Mouse (Mus musculus) megakaryocyte, embryonic 14.5 days (primary cell): Measurements from ENCODE around the gene Wdr48. TPM values are rescaled to one million over a fixed set of nuclear protein-coding genes. Genes with fewer than 3 reads are reported as not detected.

Experiments used
- H3K27me3 ChIP-seq: replicated peaks from 2 replicates; pipeline ENCODE3; 2012; ENCODE audit warnings: inconsistent platforms
- H3K36me3 ChIP-seq: replicated peaks from 2 replicates; pipeline ENCODE3; 2012; ENCODE audit warnings: low read length, inconsistent platforms, mixed read lengths
- H3K4me1 ChIP-seq: 2 replicates; pipeline ENCODE4 v1.6.1; 2012; ENCODE audit warnings: inconsistent platforms
- H3K4me3 ChIP-seq: replicated peaks from 2 replicates; pipeline ENCODE3; 2012; ENCODE audit warnings: moderate library complexity, mild to moderate bottlenecking, inconsistent platforms
- H3K9me3 ChIP-seq: 2 replicates; pipeline ENCODE4 v1.6.1; 2012; ENCODE audit warnings: inconsistent platforms
- FLI1 ChIP-seq: IDR thresholded peaks from 2 replicates; pipeline ENCODE4 v1.6.1; 2012; ENCODE audit warnings: low read length, inconsistent platforms, mixed read lengths
- GATA1 ChIP-seq: IDR thresholded peaks from 3 replicates; pipeline ENCODE4 v1.6.1; 2012; ENCODE audit warnings: mixed read lengths, low read length, inconsistent platforms, borderline replicate concordance
- polyA plus RNA-seq: library from polyadenylated mRNA; stranded (reverse); fragments of >175 nt; gene quantifications from 2 replicates; pipeline ENCODE4 v1.2.3, GENCODE M21; 2012; ENCODE audit warnings: low replicate concordance; ENCODE audit not compliant: insufficient read depth

The Wdr48 gene
- polyA plus RNA-seq, 1 experiment: 9.9 TPM

- peaks cover 12% of the 10 kb centered on the region for H3K9me3 ChIP-seq
- peaks cover 4% of the 10 kb centered on the region for H3K36me3 ChIP-seq
- no peak overlapping the region for H3K4me3 ChIP-seq
- TF ChIP-seq FLI1 (no peak), GATA1 (no peak)
- peaks cover 1% of the 10 kb centered on the region for H3K27me3 ChIP-seq
- peaks cover 12% of the 10 kb centered on the region for H3K4me1 ChIP-seq
These were observed 5.2 kb upstream of the Wdr48 start for GRCm38 (mm10) chr9:119889446-119889845.

GRCm38 (mm10) chr9:119890692-119891091, 4.0 kb upstream of the Wdr48 start:
- TF ChIP-seq GATA1 (no peak), FLI1 (no peak)
- Histone ChIP-seq H3K36me3 (peaks cover 4% of the 10 kb centered on the region), H3K4me3 (no peak overlapping the region), H3K9me3 (peaks cover 12% of the 10 kb centered on the region), H3K4me1 (peaks cover 17% of the 10 kb centered on the region), H3K27me3 (peaks cover 1% of the 10 kb centered on the region)

GRCm38 (mm10) chr9:119893881-119894280, 797 bp upstream of the Wdr48 start:
- Histone ChIP-seq H3K36me3 (peaks cover 19% of the 10 kb centered on the region), H3K9me3 (peaks cover 12% of the 10 kb centered on the region), H3K27me3 (no peaks in the 10 kb centered on the region), H3K4me3 (peak overlapping the region; percentile 93), H3K4me1 (peaks cover 45% of the 10 kb centered on the region)
- no peak for TF ChIP-seq GATA1
- TF ChIP-seq FLI1: no peak

GRCm38 (mm10) chr9:119895040-119895721, 503 bp downstream of the Wdr48 start:
- no peaks in the 10 kb centered on the region for H3K27me3 ChIP-seq
- peaks cover 58% of the 10 kb centered on the region for H3K4me1 ChIP-seq
- TF ChIP-seq FLI1 (no peak), GATA1 (no peak)
- H3K9me3 ChIP-seq: peaks cover 12% of the 10 kb centered on the region
- peaks cover 21% of the 10 kb centered on the region for H3K36me3 ChIP-seq
- peak overlapping the region; percentile 93 for H3K4me3 ChIP-seq

GRCm38 (mm10) chr9:119899446-119899845, 4.8 kb downstream of the Wdr48 start:
- H3K4me3 ChIP-seq: no peak overlapping the region
- no peaks in the 10 kb centered on the region for H3K9me3 ChIP-seq
- H3K36me3 ChIP-seq: peaks cover 50% of the 10 kb centered on the region
- no peaks in the 10 kb centered on the region for H3K27me3 ChIP-seq
- H3K4me1 ChIP-seq: peaks cover 57% of the 10 kb centered on the region
- no peak for TF ChIP-seq GATA1
- no peak for TF ChIP-seq FLI1

GRCm38 (mm10) chr9:119902410-119903151, 7.9 kb downstream of the Wdr48 start:
- TF ChIP-seq FLI1: no peak
- TF ChIP-seq GATA1: no peak
- Histone ChIP-seq H3K9me3 (no peaks in the 10 kb centered on the region), H3K4me3 (no peak overlapping the region), H3K27me3 (no peaks in the 10 kb centered on the region), H3K36me3 (peaks cover 74% of the 10 kb centered on the region), H3K4me1 (peaks cover 32% of the 10 kb centered on the region)

DNA sequence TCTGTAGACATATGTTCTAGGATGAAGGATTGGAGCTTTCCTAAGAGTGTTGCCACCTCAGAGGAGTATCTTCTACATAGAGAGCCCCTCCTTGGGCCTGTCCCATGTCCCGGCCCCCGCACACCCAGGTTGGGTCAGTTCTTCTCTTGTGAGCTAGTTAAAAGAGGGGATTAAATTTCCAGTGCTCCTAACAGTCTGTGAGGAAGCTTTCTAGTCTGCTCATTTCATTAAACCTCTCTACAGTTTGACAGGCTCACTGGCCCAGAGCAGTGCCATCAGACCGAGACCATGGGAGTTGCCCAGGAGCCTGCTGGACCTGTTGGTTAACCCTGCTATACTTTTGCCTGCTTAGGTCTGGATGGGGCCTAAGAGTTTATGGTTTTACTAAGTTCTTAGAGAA, 14.0 kb downstream of the Wdr48 start:
- no peaks in the 10 kb centered on the region for H3K4me1 ChIP-seq
- no peak overlapping the region for H3K4me3 ChIP-seq
- TF ChIP-seq GATA1 (no peak), FLI1 (no peak)
- H3K9me3 ChIP-seq: no peaks in the 10 kb centered on the region
- H3K27me3 ChIP-seq: no peaks in the 10 kb centered on the region
- H3K36me3 ChIP-seq: peaks cover 98% of the 10 kb centered on the region

DNA sequence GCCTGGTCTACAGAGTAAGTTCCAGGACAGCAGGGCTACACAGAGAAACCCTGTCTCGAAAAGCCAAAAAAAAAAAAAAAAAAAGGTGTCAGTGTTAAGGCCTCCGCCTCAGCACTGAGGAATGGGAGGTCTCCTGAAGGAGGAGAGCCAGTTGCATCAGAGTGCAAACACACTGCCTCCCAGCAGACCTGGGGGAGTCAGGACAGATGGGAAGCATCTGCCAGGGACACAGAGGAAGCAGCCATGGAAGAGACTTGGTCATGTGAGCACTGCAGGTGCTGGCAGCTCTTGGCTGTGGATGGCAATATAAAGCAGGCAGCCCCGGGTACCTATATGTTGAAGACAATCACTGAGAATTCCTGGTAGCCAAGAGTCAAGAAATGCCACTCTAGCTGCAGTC, 15.3 kb downstream of the Wdr48 start:
- no peaks in the 10 kb centered on the region for H3K27me3 ChIP-seq
- no peak overlapping the region for H3K4me3 ChIP-seq
- no peaks in the 10 kb centered on the region for H3K4me1 ChIP-seq
- no peak for TF ChIP-seq GATA1
- TF ChIP-seq FLI1: no peak
- H3K9me3 ChIP-seq: no peaks in the 10 kb centered on the region
- peaks cover 98% of the 10 kb centered on the region for H3K36me3 ChIP-seq

- Histone ChIP-seq H3K4me1 (no peaks in the 10 kb centered on the region; the same call in 1 of the 2 replicates), H3K27me3 (no peaks in the 10 kb centered on the region), H3K4me3 (no peak overlapping the region), H3K9me3 (no peaks in the 10 kb centered on the region), H3K36me3 (peaks cover 98% of the 10 kb centered on the region)
- TF ChIP-seq FLI1 (no peak), GATA1 (no peak)
These were observed 18.6 kb downstream of the Wdr48 start for GRCm38 (mm10) chr9:119913087-119913838.

DNA sequence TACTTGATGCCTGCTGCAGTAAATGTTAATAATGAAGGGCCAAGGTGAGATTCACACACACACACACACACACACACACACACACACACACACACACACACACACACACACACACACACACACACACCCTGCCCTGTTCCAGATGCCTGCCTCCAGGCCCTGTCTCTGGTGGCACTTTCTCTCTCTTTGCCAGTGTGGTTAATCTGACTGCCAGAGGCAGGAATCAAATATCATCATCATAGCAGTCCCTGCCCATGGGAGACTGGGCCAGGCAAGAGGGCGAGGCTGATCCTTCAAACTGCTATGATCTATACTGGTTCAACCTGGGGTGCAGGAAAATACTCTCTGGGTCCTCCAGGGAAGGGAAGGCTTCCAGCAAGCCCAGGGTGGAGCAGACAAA, 25.2 kb downstream of the Wdr48 start:
- no peaks in the 10 kb centered on the region for H3K27me3 ChIP-seq
- H3K36me3 ChIP-seq: peaks cover 99% of the 10 kb centered on the region
- peaks cover 16% of the 10 kb centered on the region for H3K4me1 ChIP-seq
- no peak for TF ChIP-seq FLI1
- no peak for TF ChIP-seq GATA1
- H3K9me3 ChIP-seq: no peaks in the 10 kb centered on the region
- H3K4me3 ChIP-seq: no peak overlapping the region
